ENCODE assay signal across 9 mouse cellular contexts in the genomic region with DNA sequence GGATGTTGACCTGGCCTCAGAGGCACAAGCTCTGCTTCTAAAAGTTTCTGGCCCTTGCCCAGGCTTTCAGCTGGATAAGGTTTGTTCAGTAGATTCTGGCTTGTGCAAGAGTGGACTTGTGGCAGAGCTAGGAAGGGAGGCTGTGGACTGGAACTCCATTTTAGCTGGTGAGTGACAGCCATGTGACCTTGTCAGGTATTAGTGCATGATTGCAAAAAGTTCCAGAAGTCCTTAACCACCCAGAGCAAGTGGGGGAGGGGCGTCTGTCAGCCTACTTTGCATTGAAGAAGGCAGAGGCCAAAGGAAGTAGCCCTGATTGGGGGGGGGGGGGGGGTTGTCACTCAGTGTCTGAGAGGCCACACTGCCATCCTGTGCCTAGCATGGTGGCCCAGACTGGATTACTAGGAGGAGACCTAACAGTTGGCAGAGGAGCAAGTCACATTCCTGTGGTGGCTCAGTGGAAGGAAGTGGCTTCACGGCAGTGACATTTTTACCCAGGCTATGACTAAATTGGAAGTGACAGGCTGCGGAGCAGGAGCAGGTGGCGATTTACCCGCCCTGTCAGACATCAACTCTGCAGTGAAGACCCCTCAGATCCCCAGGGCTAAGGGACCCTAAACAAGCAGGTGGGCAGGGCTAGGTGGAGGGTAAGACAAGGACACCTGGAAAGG. TPM values are rescaled to one million over a fixed set of nuclear protein-coding genes. Genes with fewer than 3 reads are reported as not detected.
A peak's percentile ranks its signal among the peaks of the same experiment; 100 is the strongest.
DNase-seq lines count a peak whose midpoint lies in the region; ATAC-seq and TF ChIP-seq lines count a peak whose summit lies in the region.
"Had no signal": no experiment of that assay in that cellular context is flagged by ENCODE, and none has a peak within 500 bp of the region (broad histone marks: within the 10 kb centered on the region; RNA-seq: fewer than 3 reads in every experiment).

No protein-coding gene starts in this region.

- H3K4me1 ChIP-seq in forebrain, embryonic 10.5 days: peaks cover 46% of the 10 kb centered on the region
- H3K4me1 ChIP-seq in forebrain, embryonic 11.5 days (replicated peaks; ENCODE audit: control insufficient read depth, insufficient read depth, low read length): peaks cover 13% of the 10 kb centered on the region
- no peaks in the 10 kb centered on the region for H3K4me1 ChIP-seq in lung, postnatal 0 days (ENCODE audit: insufficient read depth, low read depth, low read length)
- no peaks in the 10 kb centered on the region for H3K4me1 ChIP-seq in intestine, embryonic 16.5 days (ENCODE audit: control insufficient read depth, insufficient read depth, low read length)
- H3K4me1 ChIP-seq: lung, embryonic 15.5 days had no signal

- no peak overlapping the region for H3K9ac ChIP-seq in forebrain, embryonic 11.5 days (ENCODE audit: low read length)
- H3K9ac ChIP-seq in lung, postnatal 0 days (replicated peaks; ENCODE audit: low read depth): no peak overlapping the region
- H3K9ac ChIP-seq in intestine, embryonic 16.5 days (ENCODE audit: low read depth, low read length): no peak overlapping the region
- H3K9ac ChIP-seq: lung, embryonic 15.5 days had no signal

- TF ChIP-seq CTCF in lung, postnatal 0 days (IDR thresholded peaks at IDR 0.05): no peak

- H3K36me3 ChIP-seq in forebrain, embryonic 10.5 days (replicated peaks): no peaks in the 10 kb centered on the region
- no peaks in the 10 kb centered on the region for H3K36me3 ChIP-seq in forebrain, embryonic 11.5 days (ENCODE audit: control insufficient read depth, insufficient read depth, low read length)
- no peaks in the 10 kb centered on the region for H3K36me3 ChIP-seq in lung, postnatal 0 days (ENCODE audit: insufficient read depth, low read length)
- H3K36me3 ChIP-seq in intestine, embryonic 16.5 days (ENCODE audit: control insufficient read depth, insufficient read depth, low read length): no peaks in the 10 kb centered on the region
- H3K36me3 ChIP-seq: lung, embryonic 15.5 days had no signal

- peaks cover 3% of the 10 kb centered on the region; the same call in 1 of the 2 replicates for H3K9me3 ChIP-seq in forebrain, embryonic 10.5 days
- H3K9me3 ChIP-seq in forebrain, embryonic 11.5 days (ENCODE audit: control insufficient read depth, low read length): peaks cover 2% of the 10 kb centered on the region; the same call in 1 of the 2 replicates
- H3K9me3 ChIP-seq in lung, postnatal 0 days (ENCODE audit: low read length): no peaks in the 10 kb centered on the region
- no peaks in the 10 kb centered on the region for H3K9me3 ChIP-seq in intestine, embryonic 16.5 days (ENCODE audit: control insufficient read depth, low read length)
- H3K9me3 ChIP-seq: lung, embryonic 15.5 days had no signal

- no peak overlapping the region for H3K4me2 ChIP-seq in forebrain, embryonic 11.5 days (ENCODE audit: low read depth, low read length, severe bottlenecking)
- no peak overlapping the region for H3K4me2 ChIP-seq in lung, postnatal 0 days (replicated peaks; ENCODE audit: low read depth, low read length)
- H3K4me2 ChIP-seq in intestine, embryonic 16.5 days (ENCODE audit: low read depth, low read length): no peak overlapping the region
- H3K4me2 ChIP-seq: lung, embryonic 15.5 days had no signal

- no peak overlapping the region for H3K4me3 ChIP-seq in forebrain, embryonic 10.5 days
- H3K4me3 ChIP-seq in forebrain, embryonic 11.5 days (ENCODE audit: low read depth, low read length): no peak overlapping the region
- H3K4me3 ChIP-seq in lung, postnatal 0 days (ENCODE audit: low read depth, low read length): no peak overlapping the region
- no peak overlapping the region for H3K4me3 ChIP-seq in intestine, embryonic 16.5 days (ENCODE audit: low read length)
- H3K4me3 ChIP-seq: lung, embryonic 15.5 days had no signal

- ATAC-seq in forebrain, embryonic 11.5 days (replicated peaks; ENCODE audit: low FRiP score): no peak
- peak; percentile 59 for ATAC-seq in lung, postnatal 0 days
- no peak for ATAC-seq in intestine, embryonic 16.5 days

- H3K27me3 ChIP-seq in forebrain, embryonic 10.5 days (ENCODE audit: poor library complexity, severe bottlenecking): peaks cover 31% of the 10 kb centered on the region
- no peaks in the 10 kb centered on the region for H3K27me3 ChIP-seq in forebrain, embryonic 11.5 days (ENCODE audit: control insufficient read depth, insufficient read depth, low read length)
- no peaks in the 10 kb centered on the region for H3K27me3 ChIP-seq in lung, postnatal 0 days (replicated peaks; ENCODE audit: insufficient read depth, low read length)
- H3K27me3 ChIP-seq in intestine, embryonic 16.5 days (replicated peaks; ENCODE audit: control insufficient read depth, insufficient read depth, low read length): no peaks in the 10 kb centered on the region
- H3K27me3 ChIP-seq: lung, embryonic 15.5 days had no signal

- WGBS in forebrain, embryonic 10.5 days: 61% methylated on average over 5 of the region's 5 CpGs
- WGBS in forebrain, embryonic 11.5 days: 69% methylated on average over 5 of the region's 5 CpGs
- WGBS in lung, postnatal 0 days: 45% methylated on average over 5 of the region's 5 CpGs
- 57% methylated on average over 5 of the region's 5 CpGs for WGBS in intestine, embryonic 16.5 days

- H3K27ac ChIP-seq in forebrain, embryonic 10.5 days: 0 out of 2 replicates have a peak overlapping the region, but pooled peaks have one; percentile 21
- no peak overlapping the region for H3K27ac ChIP-seq in forebrain, embryonic 11.5 days (ENCODE audit: low read depth, low read length)
- no peak overlapping the region for H3K27ac ChIP-seq in lung, postnatal 0 days (ENCODE audit: low read length)
- H3K27ac ChIP-seq in intestine, embryonic 16.5 days (ENCODE audit: low read length): no peak overlapping the region
- H3K27ac ChIP-seq: lung, embryonic 15.5 days had no signal

- TF ChIP-seq EP300 in lung, postnatal 0 days (IDR thresholded peaks at IDR 0.05): no peak

- intact Hi-C loops in gastrocnemius, postnatal 36 days (cut with DNase I): no loop called here

- DNase-seq in forebrain, embryonic 10.5 days (ENCODE audit: extremely low spot score, low spot score): no peak
- DNase-seq in forebrain, embryonic 11.5 days (ENCODE audit: low spot score): no peak
- DNase-seq in urinary bladder, postnatal 14 days (ENCODE audit: low spot score): peak; percentile 15
- DNase-seq in urinary bladder, adult 18-20 months (ENCODE audit: low spot score in 2 of 2): no peak
- peak; percentile 38 for DNase-seq in lung, postnatal 0 days (ENCODE audit: low spot score)
- DNase-seq in gastrocnemius, postnatal 36 days: no peak
- no peak for DNase-seq in adrenal gland, adult 18-20 months (ENCODE audit: low spot score in 2 of 2)

RNA-seq across cellular contexts. Expression of gene Rtl6, which starts 44.9 kb away (rescaled TPM):
- polyA plus RNA-seq in forebrain, embryonic 10.5 days (2016; fragmentation: Nextera tagmentation; extraction: Ambion mirVana): 25.5 and 26.9 TPM in 2 replicates
- polyA plus RNA-seq in forebrain, embryonic 11.5 days (2014; fragmentation: Nextera tagmentation; extraction: Ambion mirVana): 30.0 and 30.9 TPM in 2 replicates
- 2.4 and 2.6 TPM in 2 replicates for polyA plus RNA-seq in lung, postnatal 0 days (2015; fragmentation: Nextera tagmentation; extraction: Ambion mirVana)
- total RNA-seq in gastrocnemius, postnatal 36 days (2021): 1 to 10 TPM; 3.1 to 3.4 TPM
- polyA plus RNA-seq in intestine, embryonic 16.5 days (2015; fragmentation: Nextera tagmentation; extraction: Ambion mirVana): 8.1 and 8.2 TPM in 2 replicates
- total RNA-seq in adrenal gland, adult 18-20 months (2021): 1 to 10 TPM; 3.5 to 4.3 TPM

Comparison
In these comparisons a context has a peak if more than half of its experiments do, and no peak if none do; other contexts are left out.
1. DNase-seq: peak in urinary bladder, postnatal 14 days (single experiment) and lung, postnatal 0 days (single experiment); none in forebrain, embryonic 10.5 days (single experiment), forebrain, embryonic 11.5 days (single experiment), urinary bladder, adult 18-20 months (0 of 2), gastrocnemius, postnatal 36 days (0 of 2) and adrenal gland, adult 18-20 months (0 of 2).